Mouse (Mus musculus): Measurements from ENCODE around the gene Tk1.
"Not testable (repeated sequence)": the region's sequence is repeated elsewhere in the genome, so short reads cannot be mapped to it uniquely, and the experiment has no call there.

Tk1 gene

DNA sequence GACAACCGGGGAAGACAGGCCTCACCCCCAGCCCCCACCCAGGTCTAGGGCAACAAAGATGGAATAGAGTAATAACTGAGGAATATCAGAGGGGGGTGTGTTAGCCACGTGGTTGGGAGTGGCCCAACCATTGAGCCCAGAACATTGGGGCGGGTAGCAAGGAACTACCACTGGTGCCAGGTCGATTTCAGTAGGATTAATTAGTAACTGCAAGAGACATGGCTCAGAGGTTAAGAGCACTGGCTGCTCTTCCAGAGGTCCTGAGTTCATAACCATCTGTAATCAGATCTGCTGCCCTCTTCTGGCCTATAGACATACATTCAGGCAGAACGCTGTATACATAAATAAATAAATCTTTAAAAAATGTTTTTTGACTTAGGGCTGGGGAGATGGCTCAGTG, 20.7 kb upstream of the Tk1 start:
- no peak for DNase-seq

DNA sequence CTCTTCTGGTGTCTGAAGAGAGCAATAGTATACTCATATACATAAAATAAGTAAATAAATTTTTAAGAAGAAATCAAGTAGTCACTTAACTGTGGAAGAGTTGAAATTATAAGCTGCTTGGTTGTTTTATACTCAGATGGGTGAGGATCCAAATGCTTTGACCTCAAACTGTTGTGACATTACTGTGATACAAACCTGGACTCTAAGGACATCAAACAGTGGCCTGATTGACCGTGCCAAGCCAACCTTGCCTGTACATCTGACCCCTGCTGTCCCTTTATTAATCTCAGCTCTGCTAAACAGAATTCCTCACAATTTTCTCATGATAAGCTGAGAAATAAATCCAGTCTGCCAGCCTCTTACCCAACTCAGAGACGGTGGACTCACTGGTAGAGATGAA, 19.8 kb upstream of the Tk1 start:
- no peak for DNase-seq

DNA sequence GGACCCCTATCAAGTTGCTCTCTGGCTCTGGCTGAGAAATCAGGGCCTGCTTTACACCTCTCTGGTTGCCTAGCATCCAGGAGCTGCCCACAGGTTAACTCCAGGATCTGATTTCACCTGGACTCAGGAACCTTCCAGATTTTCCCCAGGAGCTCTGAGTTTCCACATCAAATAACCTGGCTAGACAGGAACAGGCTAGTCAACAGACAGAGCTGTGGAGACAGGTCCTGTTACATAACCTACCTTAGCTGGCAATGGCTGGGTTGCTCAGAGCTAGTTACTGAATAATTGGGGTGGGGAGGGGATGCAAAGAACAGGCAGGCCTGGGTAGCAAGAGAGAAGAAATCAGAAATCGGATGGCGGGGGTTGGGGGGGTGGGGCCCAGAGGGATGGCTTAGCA, 19.1 kb upstream of the Tk1 start:
- no peak for DNase-seq

DNA sequence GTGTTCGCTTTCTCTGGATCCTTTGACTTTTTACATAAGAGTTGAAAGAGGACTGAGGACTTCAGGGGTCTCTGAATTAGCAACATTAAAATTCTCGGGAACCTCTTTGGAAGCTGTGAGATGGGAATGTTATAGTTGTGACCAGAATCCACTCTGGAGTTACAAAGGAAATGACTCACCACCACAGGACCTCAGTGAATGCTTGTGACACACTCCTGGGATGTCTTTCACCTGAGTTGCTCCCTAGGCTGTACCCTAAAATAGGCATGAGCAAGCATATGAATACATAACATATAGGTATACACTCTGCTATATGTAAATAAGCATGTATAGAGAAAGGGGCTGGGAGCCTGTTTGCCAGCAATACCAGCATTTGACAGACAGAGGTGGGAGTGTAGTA, 17.5 kb upstream of the Tk1 start:
- DNase-seq = no peak

DNA sequence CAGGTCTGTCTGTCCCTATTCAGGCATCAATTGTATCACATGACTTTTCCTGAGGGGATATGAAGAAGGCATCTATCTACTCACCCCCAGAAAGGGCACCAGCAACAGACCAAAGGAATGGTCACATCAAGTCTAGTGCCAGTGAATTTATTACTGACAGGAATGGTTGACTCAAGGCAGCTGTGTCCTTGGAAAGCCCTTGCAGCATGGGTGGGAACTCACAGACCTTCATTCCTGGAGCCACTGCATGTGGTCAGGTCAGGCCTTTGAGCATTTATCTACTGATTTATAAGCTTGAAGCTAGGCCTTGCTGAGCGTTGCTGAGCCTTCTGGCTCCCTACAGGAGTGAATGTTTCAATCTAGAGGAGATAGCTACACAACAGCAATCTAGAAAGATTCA, 15.0 kb upstream of the Tk1 start:
- DNase-seq = no peak

DNA sequence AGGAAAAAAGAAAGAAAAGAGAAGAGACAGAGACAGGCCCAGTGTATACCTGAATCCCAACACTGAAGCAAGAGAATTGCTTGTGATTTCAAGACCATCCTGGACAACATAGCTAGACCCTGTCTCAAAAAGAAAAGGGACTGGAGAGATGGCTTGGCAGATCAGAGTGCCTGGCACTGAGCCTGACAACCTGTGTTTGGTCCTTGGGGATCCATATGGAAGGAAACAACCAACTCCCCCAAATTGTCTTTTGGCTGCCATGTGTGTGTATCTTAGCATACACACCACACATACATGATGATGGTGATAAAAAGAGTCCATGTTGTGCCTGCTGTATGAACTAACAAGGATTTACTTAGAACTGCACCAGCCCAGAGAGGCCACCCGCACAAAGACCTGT, 13.1 kb upstream of the Tk1 start:
- DNase-seq = no peak

DNA sequence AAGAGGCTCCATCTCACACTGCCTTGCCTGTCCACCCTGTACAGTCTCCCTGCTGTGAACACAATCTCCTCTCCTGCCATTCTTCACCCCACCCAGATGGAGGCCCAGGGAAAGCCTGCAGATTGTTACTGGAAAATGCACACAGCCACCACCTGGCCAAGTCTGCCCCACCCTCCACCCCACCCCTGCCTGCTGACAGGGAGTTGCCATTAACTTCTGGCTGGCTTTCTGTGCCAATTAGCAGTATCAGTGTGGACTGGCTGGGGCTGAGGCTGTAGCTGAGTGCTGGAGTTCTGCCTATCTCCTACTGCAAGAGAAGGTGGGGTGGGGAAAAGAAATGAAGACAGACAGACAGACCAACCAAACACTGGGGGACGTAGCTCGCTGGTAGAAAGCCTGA, 12.7 kb upstream of the Tk1 start:
- no peak for DNase-seq

DNA sequence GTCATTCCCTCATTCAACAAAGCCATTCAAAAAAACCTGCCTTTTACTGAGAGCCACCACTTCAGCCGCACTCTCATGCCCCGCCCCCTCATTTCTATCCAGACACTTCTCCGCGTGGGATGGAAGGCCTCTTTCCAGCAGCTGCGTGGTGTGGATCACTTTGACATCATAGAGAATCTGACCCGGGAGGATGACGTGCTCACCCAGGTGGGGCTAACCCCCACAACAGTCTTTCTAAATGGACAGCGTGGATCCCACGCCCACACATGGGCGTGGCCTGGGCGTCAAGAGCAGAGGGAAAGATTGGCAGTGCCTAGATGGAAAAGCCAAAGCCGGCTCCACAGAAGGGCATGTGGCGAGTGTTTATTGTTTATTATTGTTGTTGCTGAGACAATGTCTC, 10.4 kb upstream of the Tk1 start:
- DNase-seq = peak; percentile 77

DNA sequence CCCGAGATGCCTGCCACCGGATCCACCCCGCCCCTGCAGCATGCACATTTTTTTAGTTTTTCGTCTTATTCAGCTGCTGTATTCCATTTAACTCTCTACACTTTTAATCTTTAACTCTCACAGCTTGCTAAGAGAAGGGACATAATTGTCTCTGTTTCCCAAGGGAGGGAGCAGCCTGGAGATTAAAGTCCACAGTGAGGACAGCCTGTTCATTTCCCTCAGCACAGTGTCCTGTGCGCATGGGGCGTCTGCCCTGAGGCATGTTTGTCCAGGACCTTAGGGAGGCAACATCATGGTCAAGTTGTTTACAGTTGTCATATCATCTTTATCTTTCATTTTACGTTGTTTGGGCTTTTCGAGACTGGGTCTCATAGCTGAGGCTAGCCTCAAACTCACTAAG, 8.2 kb upstream of the Tk1 start:
- DNase-seq = no peak

DNA sequence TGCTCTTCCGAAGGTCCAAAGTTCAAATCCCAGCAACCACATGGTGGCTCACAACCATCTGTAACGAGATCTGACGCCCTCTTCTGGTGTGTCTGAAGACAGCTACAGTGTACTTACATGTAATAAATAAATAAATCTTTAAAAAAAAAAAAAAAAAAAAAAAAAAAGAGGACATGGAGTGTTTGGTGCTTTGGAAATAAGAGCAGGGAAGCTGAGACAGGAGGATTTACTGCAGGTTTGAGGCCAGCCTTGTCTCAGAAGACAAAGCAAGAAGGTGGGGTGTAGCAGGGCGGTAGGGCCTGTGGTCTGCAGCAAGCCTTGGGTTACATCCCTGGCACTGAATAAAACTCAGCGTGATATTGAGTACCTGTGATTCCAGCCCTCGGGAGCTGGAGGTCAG, 7.6 kb upstream of the Tk1 start:
- not testable (repeated sequence) for DNase-seq

DNA sequence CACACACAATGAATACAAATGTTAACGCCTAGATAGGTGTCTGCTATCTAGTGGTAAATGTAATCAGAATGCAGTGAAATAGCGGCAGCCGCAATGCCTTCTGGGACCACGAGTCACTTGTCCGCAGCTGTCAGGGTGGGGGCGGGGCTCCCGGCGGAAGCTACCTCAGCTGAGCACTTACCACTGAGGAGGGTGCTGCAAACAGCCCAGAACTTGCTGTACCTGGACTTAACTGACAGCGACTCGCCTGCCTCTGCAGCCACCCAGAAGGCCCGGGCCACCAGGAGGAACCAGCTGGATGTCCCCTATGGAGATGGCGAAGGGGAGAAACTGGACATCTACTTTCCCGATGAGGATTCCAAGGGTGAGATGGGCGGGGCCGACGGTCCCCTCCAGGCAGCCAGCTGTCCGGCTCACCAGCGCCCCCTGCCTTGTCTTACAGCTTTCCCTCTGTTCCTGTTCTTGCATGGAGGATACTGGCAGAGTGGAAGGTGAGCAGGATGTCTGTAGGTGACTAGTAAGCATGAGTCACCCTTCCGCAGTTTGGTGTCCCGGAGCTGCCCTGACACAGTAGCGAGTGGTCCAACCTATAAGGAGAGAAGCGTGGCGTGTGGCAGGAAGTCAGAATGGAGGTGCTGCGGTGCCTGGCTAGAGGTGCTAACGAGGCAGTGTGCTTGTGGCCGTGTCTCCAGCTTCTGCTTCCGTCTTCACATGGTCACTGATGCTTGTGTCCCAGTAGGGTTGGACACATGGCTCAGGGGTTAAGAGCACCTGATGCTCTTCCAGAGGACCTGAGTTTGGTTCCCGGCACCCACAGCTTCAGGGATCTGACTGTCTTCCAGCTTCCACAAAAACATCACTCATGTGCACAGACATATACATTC, 6.4 kb upstream of the Tk1 start:
- DNase-seq = peak; percentile 76

DNA sequence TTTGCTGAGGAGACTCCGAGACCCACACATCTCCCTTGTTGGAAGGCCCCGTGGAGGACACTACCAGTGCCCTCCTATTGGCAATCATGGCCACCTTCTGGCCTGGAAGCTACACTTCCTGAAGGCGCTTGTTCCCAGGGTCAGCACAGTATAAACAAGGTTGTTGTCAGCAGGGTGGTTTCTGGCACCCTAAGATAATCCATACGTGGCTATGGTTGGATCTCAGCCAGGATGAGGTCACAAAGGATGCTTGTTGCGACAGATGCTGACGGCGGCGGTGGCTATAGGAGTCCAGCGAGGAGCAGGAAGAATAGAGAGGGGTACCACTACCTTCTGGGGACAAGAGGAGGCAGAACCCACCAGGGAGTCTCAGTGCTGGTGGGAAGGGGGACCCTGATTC, 4.5 kb upstream of the Tk1 start:
- no peak for DNase-seq

DNA sequence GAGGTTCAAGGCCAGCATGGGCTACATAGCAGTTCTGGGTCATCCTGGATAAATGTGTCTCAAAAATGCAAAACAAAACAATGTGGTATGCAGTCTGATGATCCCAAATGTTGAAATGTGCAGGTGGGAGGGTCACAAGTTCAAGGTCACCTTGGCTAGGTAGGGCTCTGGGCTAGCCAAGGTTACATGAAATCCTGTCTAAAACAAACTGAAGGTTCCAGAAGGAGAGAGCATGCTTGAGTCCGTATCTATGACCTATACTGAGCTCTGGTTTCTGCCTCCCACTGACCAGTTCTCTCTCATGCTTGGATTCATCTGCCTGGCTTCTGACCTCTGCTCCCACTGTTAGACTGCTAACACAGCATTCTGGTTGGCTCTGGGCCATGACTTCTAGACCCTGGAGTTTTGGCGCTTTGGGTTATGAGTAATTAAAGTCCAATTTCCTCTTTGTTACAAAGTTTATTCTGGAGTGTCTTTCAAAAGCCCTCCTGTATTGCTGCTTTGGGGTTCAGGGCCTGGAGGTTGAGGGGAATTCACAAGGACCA, 3.9 kb upstream of the Tk1 start:
- no peak for DNase-seq

DNA sequence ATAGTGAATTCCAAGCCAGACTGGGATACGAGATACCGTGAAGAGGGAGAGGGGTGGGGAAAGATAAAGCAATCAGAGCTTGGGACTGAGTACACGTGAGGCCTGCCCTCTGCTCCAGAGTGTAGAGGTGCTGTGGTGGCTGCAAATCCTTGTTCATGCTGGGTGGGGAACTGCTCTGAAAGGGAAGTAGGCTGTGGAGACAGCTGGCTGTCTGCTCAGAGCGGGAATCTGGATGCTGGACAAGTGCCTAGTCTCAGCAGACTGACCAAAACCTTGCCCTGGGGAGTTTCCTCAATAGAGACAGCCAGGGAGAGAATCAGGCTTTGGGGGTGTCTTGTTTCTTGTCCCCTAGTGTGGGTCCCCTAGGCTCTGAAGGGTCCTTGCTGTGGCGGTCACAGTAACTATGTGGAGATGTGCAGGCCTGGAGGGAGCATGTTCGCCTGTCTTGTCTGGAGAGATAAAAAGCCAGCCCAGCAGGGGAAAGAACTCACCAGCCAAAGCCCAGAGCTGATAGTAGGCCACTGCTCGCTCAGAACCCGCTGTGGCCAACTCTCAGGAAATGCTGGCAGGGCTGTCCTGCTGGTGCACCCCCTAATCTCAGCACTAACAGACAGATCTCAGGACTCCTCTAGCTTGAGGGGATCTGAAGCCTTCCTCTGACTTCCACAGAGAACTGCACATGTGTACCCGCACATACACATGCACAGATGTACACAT, 3.2 kb upstream of the Tk1 start:
- DNase-seq = no peak

DNA sequence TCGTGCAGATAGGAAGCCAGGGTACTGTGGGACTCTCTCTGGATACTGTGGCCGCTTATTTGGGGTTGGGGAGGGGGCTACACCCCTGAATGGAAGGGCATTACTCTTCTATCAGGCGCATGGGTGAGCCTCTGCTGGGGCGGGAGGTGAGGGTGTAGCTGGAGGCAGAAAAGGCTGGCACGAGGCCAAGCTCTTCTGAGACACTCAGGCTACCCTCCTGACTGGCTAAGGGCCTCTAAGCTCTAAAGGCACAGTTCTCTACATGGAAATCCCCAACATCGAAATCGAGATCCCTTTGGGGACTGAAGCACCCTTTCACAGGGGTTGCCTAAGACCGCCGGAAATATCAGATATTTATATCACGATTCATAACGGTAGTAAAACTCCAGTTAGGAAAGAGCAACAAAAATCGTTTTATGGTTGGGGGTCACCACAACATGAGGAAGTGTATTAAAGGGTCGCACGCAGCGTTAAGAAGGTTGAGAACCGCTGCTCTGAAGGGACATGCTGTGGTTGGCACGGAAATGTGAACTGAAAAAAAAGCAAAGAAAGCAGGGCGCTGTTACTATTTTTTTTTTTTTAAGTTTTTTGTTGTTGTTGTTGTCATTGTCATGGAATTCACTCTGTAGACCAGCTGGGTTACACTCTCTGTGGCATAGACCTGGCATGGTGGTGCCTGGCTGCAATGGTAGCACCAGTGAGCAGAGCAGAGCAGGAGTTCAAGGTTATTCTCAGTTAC, 2.4 kb upstream of the Tk1 start:
- DNase-seq = no peak

DNA sequence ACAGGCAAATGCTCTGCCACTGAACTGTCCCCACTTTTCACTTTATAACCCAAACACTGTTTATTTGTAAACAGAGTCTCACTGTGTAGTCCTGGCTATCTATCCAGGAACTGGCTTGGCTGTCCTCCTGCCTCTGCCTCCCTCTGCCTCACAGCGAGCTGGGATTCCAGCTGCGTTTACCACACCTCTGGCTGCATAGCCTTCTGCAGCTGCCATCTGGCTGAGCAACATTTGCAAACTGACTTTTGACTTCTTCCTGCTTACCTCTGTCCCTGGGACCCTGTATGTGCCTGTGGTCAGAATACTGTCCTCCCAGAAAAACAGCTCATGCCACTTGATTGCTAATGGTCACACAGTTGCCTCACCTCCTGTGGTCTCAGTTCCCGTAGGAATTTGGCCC, 1.5 kb upstream of the Tk1 start:
- no peak for DNase-seq

DNA sequence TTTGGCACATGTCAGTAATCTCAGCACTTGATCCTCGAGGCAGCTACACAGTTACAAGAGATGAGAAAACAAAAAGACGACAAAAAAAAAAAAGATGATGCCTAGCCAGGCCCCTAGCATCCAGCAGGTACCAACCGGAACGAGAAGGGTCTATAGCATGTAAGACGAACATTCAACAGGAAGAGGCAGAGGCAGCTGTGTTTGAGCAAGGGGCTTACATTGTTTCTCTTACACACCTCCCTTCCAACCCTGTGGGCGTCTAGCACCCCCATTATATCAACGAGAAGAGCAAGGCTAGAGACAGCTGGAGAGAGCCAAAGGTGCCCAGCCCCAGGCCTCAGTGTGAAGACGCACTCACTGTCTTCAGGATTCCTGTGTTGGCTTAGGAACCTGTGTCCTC, 1.0 kb upstream of the Tk1 start:
- no peak for DNase-seq

DNA sequence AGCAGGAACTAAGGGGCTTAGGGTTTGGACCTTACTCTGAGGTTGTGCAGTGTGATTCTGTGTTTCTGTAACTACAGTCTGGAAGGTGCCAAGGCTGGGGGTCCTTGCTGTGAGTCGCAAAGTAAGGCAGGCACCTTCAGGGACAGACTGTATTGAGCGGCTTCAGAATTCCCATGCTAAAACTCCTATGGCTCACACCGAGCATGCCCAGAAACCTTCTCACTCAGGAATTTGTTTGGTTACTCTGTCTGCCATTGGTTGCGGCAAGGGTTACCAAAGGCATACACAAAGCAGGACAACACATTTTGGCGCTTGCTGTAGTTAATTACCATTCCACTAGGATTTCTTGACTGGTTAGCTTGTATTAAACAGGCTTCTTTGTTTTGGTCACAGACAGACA, 272 bp upstream of the Tk1 start:
- DNase-seq = no peak

DNA sequence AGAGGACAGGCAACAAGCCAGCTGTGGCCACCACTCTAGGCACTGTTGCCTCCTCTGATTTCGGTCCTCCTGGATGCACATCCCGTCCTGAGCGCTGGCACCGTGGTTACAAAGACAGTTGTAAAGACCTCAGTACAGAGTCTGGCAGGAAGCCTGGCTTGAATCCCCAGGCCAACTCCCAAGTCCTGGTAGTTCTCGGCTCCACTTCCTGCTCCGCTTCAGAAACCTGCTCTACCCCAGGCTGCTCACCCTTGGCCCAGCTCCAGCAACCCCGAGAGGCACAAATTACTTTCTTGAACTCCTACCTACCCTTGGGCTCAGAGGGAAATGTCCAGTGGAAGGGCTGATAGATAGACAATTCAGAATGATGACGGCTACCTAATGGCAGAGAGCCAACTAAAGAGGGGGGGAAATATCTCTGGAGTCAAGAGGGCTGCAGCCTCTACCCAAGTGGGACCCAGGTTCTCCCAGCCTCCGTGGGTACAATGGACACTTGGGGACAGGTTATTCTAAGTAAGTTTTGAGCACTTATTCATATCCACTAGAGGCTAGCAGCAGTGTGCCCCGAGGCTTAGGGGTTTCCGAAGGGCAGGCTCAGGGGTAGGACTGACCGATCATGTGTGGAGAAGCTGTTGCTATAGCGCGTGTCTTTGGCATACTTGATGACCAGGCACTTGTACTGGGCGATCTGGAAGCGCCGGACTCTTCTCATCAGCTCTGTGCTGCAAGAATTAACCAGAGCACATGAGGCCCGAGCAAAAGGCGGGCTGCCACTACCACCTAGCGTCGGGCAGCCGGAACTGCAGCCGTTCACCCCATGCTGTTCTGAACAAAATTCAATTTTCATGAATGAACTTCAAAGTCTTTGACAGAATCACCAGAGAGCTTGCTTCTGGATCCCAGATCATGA, 1.6 kb downstream of the Tk1 start:
- peak; percentile 80 for DNase-seq

DNA sequence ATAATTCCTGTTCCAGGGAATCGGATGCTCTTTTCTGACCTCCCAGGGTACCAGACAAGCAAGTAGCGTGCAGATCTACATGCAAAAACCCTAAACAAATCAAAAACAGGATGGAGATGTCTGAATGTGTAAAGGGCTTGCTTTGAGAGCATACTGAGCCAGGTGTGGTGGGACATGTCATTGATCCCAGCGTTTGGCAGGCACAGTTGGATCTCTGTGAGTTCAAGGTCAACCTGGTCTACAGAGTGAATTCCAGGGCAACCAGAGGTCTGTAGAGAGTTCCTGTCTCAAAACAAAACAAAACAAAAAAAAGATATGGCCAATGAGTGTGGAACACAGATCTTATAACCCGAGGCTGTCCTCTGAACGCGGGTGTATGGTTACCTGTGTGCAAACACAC, 2.5 kb downstream of the Tk1 start:
- no peak for DNase-seq

DNA sequence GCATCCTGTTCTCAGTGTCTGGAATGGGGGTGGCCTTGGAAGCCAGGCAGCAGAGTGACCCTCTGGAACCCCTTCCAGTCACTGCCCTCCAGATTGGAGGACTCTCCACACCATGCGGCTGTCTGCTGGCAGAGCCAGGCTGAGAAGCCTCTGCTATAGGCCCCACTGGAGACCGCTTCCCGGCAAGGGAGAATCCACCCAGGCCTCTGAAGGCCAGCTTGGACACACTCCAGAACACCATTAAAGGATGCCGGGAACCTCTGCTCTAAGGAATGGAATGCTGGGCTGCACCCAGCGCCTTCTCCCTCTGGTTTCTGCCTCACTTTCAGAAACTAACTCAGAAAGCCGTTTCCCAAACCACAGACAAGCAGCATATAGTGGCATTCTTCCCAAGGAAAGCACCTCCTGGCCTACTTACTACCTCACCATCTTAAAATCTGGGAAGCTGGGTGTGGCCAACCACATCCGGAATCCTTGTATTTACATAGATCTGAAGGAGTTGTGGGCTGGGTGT, 3.1 kb downstream of the Tk1 start:
- no peak for DNase-seq

DNA sequence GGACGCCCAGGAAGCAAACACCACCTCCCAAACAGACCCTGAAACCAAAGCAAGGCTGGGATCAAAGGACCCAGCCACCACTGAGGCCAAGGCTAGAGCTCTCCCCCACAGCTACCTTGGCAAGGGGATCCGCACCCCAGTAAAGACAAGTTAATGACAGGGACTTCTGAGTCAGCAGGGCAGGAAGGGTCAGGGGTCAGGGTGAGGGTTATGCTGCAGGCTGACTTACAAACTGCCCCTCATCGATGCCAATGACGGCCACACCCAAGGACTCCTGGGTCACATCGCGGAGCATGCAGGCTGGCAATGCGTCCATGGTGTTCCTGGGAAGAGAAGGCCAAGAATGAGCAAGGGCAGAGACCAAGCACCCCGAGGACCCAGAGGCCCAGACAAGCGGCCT, 4.0 kb downstream of the Tk1 start:
- DNase-seq = no peak

Measured in right cerebral cortex, adult 18-20 months (tissue).